Mouse (Mus musculus) G1E (cell line): ENCODE results near the gene AI661453.

Experiments
- CTCF ChIP-seq: IDR thresholded peaks from 2 replicates; pipeline ENCODE4 v1.5.1; 2012; ENCODE audit warnings: low read depth, low read length, inconsistent platforms, mixed read lengths
- GATA1 ChIP-seq: IDR thresholded peaks from 2 replicates; pipeline ENCODE4 v1.6.1; 2012; ENCODE audit warnings: borderline replicate concordance, low read length, inconsistent platforms, mixed read lengths
- GATA2 ChIP-seq: IDR thresholded peaks from 2 replicates; pipeline ENCODE4 v1.6.1; 2012; ENCODE audit warnings: low read depth, low read length, inconsistent platforms, borderline replicate concordance
- POLR2AphosphoS5 ChIP-seq: IDR thresholded peaks from 2 replicates; pipeline ENCODE4 v1.6.1; 2012; ENCODE audit warnings: low read depth, low read length, inconsistent platforms; ENCODE audit not compliant: insufficient replicate concordance
- TAL1 ChIP-seq: conservative IDR thresholded peaks from 2 replicates; pipeline ENCODE4 v1.6.1; 2012; ENCODE audit warnings: low read depth, low read length, inconsistent platforms, mixed read lengths

GRCm38 (mm10) chr17:47506042-47506441, 69.6 kb downstream of the AI661453 start:
- TF ChIP-seq GATA1 (no peak), CTCF (no peak), TAL1 (no peak), POLR2AphosphoS5 (no peak), GATA2 (no peak)
